Mouse (Mus musculus) cortical plate, adult 2 months (tissue): ENCODE data around the gene Ogfod2. TPM values are rescaled to one million over a fixed set of nuclear protein-coding genes. Genes with fewer than 3 reads are reported as not detected.

Experiments
- H3K27ac ChIP-seq: fragments of 200-500 bp; 2 replicates; pipeline ENCODE4 v1.5.1; 2012; ENCODE audit warnings: low read length, control low read depth, inconsistent platforms; ENCODE audit not compliant: insufficient read depth
- H3K4me1 ChIP-seq: fragments of 200-500 bp; 2 replicates; pipeline ENCODE4 v1.6.1; 2011; ENCODE audit warnings: low read length; ENCODE audit not compliant: control insufficient read depth, insufficient read depth
- H3K4me3 ChIP-seq: fragments of 200-500 bp; 2 replicates; pipeline ENCODE4 v1.5.1; 2011; ENCODE audit warnings: mild to moderate bottlenecking, low read length, control low read depth; ENCODE audit not compliant: insufficient read depth
- CTCF ChIP-seq: fragments of 200-500 bp; IDR thresholded peaks from 2 replicates; pipeline ENCODE4 v1.5.1; 2011; ENCODE audit warnings: mild to moderate bottlenecking, control low read depth, low read length; ENCODE audit not compliant: insufficient read depth; ENCODE audit errors: extremely low read depth
- POLR2A ChIP-seq: fragments of 200-500 bp; IDR thresholded peaks from 2 replicates; pipeline ENCODE4 v1.6.1; 2011; ENCODE audit warnings: mild to moderate bottlenecking, low read length, control low read depth; ENCODE audit not compliant: insufficient read depth; ENCODE audit errors: extremely low read depth
- polyA plus RNA-seq: library from polyadenylated mRNA; depleted of rRNA; stranded (reverse); fragments of >200 nt; gene quantifications from 2 replicates; pipeline ENCODE4 v1.2.3, GENCODE M21; 2012

Ogfod2 gene
- polyA plus RNA-seq, 1 experiment: 43.2 TPM

DNA sequence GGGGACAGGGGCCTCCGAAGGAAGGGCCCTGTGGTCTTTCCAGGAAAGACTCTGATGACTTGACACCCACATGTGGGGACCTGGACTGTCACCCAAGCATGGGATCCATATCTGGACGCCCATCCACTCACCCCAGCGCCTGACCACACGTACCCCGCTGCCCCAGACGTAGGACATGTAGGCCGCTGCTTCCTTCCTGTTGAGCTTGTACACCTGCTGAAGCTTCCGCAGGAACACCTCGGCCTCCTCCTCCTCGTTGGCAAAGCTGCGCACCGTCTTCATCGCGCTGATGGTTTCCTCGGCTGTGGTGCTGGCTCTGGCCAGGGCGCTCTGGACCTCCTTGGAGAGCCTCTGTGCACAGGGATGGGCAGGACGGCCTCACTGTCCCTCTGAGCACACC is 32.2 kb upstream of the Ogfod2 start:
- TF ChIP-seq CTCF (no peak), POLR2A (no peak)
- peaks cover 4% of the 10 kb centered on the region for H3K4me1 ChIP-seq
- H3K27ac ChIP-seq: no peak overlapping the region
- H3K4me3 ChIP-seq: no peak overlapping the region

GRCm38 (mm10) chr5:124082447-124082846 is 29.6 kb upstream of the Ogfod2 start:
- Histone ChIP-seq H3K4me3 (no peak overlapping the region), H3K27ac (no peak overlapping the region), H3K4me1 (peaks cover 8% of the 10 kb centered on the region)
- TF ChIP-seq POLR2A (no peak), CTCF (no peak)

- Histone ChIP-seq H3K4me1 (peaks cover 8% of the 10 kb centered on the region), H3K27ac (no peak overlapping the region), H3K4me3 (no peak overlapping the region)
- TF ChIP-seq CTCF (no peak), POLR2A (no peak)
These were observed 29.0 kb upstream of the Ogfod2 start for GRCm38 (mm10) chr5:124082941-124083688.

DNA sequence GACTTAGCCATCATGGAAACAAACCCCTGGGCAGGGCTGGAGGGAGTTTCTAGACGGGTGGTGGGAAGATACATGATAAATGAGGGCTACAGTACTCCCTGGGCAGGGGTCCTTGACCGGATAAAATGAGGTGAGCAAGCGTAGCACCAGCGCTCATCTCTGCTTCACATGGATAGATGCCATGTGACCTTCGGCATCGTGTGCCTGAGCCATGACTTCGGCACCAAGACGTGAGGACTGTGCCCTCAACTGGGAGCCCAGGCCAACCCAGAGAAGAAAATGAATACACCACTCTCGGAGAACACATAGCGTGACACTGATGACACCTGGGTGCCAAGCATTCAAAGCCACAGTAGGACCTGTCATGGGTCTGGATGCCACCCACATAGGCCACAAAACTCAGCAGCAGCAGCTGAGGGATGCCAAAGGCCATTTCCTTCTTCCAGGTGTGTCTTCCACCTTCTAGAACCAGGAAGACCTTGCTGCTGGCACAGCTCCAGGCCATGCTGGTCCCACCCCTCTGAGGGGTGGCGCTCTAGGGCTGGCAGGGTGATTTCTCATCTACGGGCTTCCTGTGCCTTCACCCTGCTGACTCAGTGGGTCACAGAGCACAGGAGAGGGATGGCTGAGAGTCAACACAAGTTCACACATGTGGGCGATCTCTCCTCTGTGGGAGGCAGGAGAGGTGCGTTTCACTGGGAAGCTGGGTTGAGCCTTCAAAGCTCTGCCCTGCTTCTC is 28.1 kb upstream of the Ogfod2 start:
- Histone ChIP-seq H3K4me3 (no peak overlapping the region), H3K27ac (no peak overlapping the region), H3K4me1 (peaks cover 8% of the 10 kb centered on the region)
- TF ChIP-seq CTCF (no peak), POLR2A (no peak)

DNA sequence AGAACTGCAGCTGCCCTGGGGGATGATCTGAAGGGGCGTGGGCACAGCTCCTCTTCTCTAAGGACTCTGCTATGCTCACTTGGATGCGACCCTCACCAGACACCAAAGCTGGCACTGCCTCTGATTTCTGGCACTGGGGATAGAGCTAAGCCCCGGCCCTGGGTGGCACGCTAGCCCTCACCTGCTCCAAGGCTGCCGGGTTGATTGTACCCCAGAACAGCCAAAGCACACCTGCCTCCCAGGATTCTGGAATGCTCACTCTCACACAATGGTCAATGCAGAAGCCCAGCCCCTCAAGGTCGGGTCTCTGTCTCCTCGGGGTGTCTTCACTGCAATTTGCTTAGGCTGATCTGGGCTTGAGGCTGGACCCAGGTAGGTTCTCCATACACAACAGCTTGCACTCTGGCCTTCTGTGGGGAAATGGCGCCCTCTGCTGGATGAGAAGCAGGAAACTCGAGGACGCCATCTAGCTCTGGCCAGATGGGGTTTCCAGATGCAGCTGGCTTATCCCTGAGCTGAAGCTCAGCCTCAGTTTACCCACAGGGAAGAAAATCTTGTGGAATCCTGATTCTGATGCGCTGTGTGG is 27.4 kb upstream of the Ogfod2 start:
- H3K4me1 ChIP-seq: peaks cover 5% of the 10 kb centered on the region; the same call in 1 of the 2 replicates
- TF ChIP-seq POLR2A (no peak), CTCF (peak; percentile 97)
- no peak overlapping the region for H3K4me3 ChIP-seq
- peak overlapping the region; percentile 26; the same call in 1 of the 2 replicates for H3K27ac ChIP-seq

DNA sequence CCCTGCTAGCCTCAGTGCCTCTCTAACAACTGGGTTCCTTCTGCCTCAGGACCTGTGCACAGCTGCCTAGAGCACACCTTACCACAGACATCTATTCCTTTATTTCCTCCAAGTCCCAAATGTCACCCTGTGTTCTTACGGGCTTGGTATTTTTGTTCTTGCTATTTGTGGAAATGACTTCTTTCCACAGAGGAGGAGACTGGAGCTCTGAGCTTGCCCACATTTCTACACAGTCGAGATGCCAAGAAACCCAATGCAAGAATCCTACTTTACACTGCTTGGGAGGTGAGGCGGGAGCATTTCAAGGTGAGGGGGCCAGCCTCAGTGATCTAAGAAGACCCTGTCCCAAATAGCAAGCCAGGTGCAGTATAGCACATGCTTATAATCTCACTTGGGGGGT is 26.6 kb upstream of the Ogfod2 start:
- TF ChIP-seq POLR2A (no peak), CTCF (no peak)
- H3K27ac ChIP-seq: peak overlapping the region; percentile 37
- peaks cover 5% of the 10 kb centered on the region; the same call in 1 of the 2 replicates for H3K4me1 ChIP-seq
- no peak overlapping the region for H3K4me3 ChIP-seq

DNA sequence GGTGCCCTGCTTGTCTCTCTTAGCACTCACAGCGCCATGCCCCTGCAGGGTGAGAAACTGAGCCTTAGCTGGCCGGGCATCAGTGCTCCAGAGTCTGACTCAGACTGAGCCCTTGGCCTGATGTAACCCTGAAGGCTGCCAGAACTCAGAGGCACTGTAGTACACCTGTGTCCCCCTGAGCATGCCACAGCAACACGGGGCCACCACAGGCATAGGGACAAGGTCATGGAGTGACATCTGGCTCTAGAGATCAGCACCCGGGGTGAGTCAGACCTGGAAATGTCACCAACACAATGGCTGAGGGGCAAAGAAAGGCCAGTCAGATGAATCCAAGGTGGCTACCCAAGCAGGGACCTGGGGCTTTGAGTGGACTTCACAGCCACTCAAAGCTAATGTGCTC is 25.2 kb upstream of the Ogfod2 start:
- TF ChIP-seq POLR2A (no peak), CTCF (no peak)
- no peak overlapping the region for H3K4me3 ChIP-seq
- H3K27ac ChIP-seq: no peak overlapping the region
- H3K4me1 ChIP-seq: peaks cover 5% of the 10 kb centered on the region; the same call in 1 of the 2 replicates

- TF ChIP-seq CTCF (no peak), POLR2A (no peak)
- Histone ChIP-seq H3K4me3 (no peak overlapping the region), H3K4me1 (peaks cover 6% of the 10 kb centered on the region), H3K27ac (no peak overlapping the region)
These were observed 22.2 kb upstream of the Ogfod2 start for GRCm38 (mm10) chr5:124089868-124090267.

GRCm38 (mm10) chr5:124091951-124092406 is 20.1 kb upstream of the Ogfod2 start:
- Histone ChIP-seq H3K27ac (no peak overlapping the region), H3K4me3 (no peak overlapping the region), H3K4me1 (peaks cover 2% of the 10 kb centered on the region; the same call in 1 of the 2 replicates)
- TF ChIP-seq POLR2A: no peak
